Mouse (Mus musculus) layer of hippocampus, adult 9-10 months (tissue): ENCODE results near the gene Ube2b.

ENCODE experiments used
- DNase-seq: peaks from one replicate; pipeline ENCODE4 v3.0.0; 2022; ENCODE audit warnings: low spot score

The Ube2b gene

GRCm38 (mm10) chr11:51935636-51936434, 64.7 kb downstream of the Ube2b start:
- no peak for DNase-seq
